Mouse (Mus musculus): ENCODE measurements at regions not wholly inside any gene's neighbourhood (a gene's known extent, or its start where the extent isn't known, plus 50 kb on each side); places are given as distances from the start of the nearest gene placed in this dataset.

GRCm38 (mm10) chr15:65646470-65646869 lies 631.8 kb upstream of the Gm21961 start:
- no peak for DNase-seq

- no peak for DNase-seq
Observed at GRCm38 (mm10) chr15:65639484-65639883, 624.8 kb upstream of the Gm21961 start.

GRCm38 (mm10) chr15:65637520-65638184 lies 622.9 kb upstream of the Gm21961 start:
- DNase-seq, result peak; percentile 67

GRCm38 (mm10) chr15:65632440-65632839 lies 617.7 kb upstream of the Gm21961 start:
- DNase-seq, result no peak

- DNase-seq, result no peak
Observed at GRCm38 (mm10) chr15:65630476-65630875, 615.8 kb upstream of the Gm21961 start.

GRCm38 (mm10) chr15:65592718-65593477 lies 578.2 kb upstream of the Gm21961 start:
- peak; percentile 27 for DNase-seq

- no peak for DNase-seq
Observed at GRCm38 (mm10) chr15:65585566-65585965, 570.9 kb upstream of the Gm21961 start.

- DNase-seq, result no peak
Observed at GRCm38 (mm10) chr15:65579353-65579752, 564.6 kb upstream of the Gm21961 start.

GRCm38 (mm10) chr15:65567931-65568330 lies 553.2 kb upstream of the Gm21961 start:
- no peak for DNase-seq

GRCm38 (mm10) chr15:65557846-65558835 lies 543.4 kb upstream of the Gm21961 start:
- no peak for DNase-seq

GRCm38 (mm10) chr15:65549046-65549445 lies 534.3 kb upstream of the Gm21961 start:
- no peak for DNase-seq

- DNase-seq, result no peak
Observed at GRCm38 (mm10) chr15:65535606-65536005, 520.9 kb upstream of the Gm21961 start.

- DNase-seq, result no peak
Observed at GRCm38 (mm10) chr15:65532241-65532640, 517.5 kb upstream of the Gm21961 start.

- DNase-seq, result no peak
Observed at GRCm38 (mm10) chr15:65502656-65503055, 488.0 kb upstream of the Gm21961 start.

GRCm38 (mm10) chr15:65478940-65479339 lies 464.2 kb upstream of the Gm21961 start:
- no peak for DNase-seq

- no peak for DNase-seq
Observed at GRCm38 (mm10) chr15:65455203-65455816, 440.6 kb upstream of the Gm21961 start.

GRCm38 (mm10) chr15:65452258-65453028 lies 437.7 kb upstream of the Gm21961 start:
- peak; percentile 4 for DNase-seq

- no peak for DNase-seq
Observed at GRCm38 (mm10) chr15:65419736-65420135, 405.0 kb upstream of the Gm21961 start.

All from right cerebral cortex, postnatal 4 days (tissue).